Mouse (Mus musculus) layer of hippocampus, adult 9-11 months (tissue): Measurements from ENCODE around the gene Adig.

ENCODE experiments used
- DNase-seq: peaks from one replicate; pipeline ENCODE4 v3.0.0; 2022

Adig gene

DNA sequence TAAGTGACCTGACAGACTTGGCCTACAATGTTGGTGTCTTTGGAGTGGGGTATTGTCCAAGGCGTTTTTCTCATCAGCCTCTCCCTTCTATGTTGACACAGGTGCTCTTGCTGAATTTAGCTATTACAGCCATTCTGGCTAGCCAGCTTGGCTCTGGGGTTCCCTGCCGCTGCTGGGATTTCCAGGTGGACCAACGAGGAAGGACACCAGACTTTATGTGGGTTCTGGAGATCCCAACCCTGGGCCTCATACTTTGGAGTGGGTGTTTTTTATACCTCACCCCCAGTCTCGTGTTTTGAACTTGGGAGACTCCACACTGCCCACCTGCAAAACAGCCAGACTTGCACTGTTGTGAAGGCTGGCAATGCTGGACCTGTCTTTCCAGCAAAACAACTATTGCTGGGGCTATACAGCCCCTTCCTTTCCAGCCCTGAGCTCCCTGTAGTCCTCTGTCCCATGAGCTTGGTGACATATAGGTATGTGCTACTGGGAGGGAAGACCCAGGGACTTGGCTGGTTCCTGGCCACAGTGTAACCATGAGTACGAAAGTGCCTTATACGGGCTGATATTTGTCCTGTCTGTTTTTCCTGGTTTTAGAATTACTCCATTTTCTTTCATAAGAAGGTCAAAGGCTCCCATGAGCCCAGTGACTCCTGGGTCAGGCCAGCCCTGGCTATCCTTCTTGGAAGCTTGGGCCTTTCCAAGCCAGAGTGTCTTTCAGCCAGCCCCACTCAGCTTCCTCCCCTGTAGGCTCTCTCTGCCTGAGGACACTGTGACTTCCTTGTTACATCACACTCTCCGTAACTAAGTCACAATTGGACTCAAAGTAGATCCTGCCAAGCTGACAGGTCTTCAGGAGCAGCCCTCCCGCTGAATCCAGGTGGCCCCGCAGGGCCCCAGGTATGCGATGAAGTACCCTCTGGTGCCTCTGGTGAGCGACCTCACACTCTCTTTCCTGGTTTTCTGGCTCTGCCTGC, at the start of gene Adig:
Adig (plus strand) TSS at position 777 of the 977 bp plus-strand sequence.
- DNase-seq: no peak

DNA sequence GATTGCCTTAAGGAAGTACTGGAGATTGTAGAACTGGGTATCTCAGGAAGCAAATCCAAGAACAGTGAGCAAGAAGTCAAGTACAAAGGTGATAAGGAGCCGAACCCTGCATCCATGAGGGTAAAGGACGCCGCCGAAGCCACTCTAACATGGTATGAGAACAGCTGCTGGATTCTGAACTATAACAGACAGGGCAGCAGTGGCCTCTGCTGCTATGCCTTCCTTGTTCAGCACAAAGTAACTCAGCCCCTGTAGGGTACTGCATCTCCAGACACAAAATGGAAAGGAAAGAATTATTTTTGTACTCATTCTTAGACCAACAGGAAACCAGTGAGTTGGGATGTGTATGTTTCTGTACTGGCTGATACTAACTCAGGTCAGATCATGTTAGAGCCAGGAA, 46.0 kb upstream of the Adig start:
- no peak for DNase-seq

DNA sequence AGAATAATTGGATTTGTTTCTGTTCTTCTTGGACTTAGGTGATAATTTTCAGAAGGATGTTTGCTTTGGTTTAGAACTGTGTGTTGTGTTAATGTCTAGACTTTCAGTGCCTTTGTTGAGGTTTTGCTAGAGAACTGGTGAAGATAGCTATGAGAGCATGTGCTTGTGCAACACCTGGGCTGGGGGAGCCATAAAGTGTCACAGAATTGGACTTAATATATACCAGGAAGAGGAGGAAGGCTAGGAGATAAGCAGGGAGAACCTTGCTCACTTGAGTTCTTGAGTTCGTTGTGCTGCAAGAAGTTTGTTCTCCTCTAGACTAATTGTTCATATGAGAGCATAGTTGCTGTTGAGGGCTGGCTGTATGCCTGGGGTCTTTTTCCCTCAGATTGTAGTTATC, 44.8 kb upstream of the Adig start:
- DNase-seq: no peak

GRCm38 (mm10) chr2:158462450-158462849, 40.0 kb upstream of the Adig start:
- no peak for DNase-seq

DNA sequence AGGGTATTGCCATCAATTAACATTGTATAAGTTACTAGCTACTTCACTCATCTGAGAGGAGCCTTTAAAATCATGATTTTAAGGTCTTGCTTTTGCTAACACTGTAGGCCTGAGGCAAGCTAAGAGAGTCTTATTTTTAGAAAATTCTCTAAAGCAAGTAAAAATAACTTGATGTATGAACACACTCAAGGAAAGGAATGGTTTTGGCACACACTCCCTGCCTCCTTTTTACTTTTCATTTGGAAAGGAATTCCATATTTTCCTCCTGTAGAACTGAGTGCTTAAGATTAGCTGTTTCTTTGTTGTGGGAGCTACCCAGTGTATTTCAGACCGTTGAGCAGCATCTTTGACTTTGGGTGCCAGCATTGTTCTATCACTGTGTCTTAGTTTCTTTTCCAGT, 28.3 kb upstream of the Adig start:
- no peak for DNase-seq

- no peak for DNase-seq
These were observed 24.8 kb upstream of the Adig start for GRCm38 (mm10) chr2:158477640-158478039.

- DNase-seq: no peak
These were observed 4.0 kb upstream of the Adig start for GRCm38 (mm10) chr2:158498457-158498856.

DNA sequence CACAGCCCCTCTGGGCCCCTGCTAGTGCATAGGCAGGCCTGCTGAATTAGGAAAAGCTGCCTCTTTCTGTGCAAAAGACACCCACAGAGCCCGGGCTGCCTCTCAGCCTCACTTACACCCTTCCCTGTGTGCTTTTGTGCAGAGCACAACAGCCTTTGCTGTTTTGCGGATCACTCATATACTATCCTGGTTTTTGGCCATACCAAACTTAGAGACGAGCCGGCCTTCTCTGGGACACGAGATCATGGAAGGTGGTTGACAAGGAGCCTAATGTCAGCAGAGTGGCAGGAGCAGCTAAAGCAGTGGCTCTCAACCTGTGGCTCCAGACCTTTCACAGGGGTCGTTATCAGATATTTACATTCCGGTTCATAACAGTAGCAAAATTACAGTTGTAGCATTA, 814 bp downstream of the Adig start:
- no peak for DNase-seq

DNA sequence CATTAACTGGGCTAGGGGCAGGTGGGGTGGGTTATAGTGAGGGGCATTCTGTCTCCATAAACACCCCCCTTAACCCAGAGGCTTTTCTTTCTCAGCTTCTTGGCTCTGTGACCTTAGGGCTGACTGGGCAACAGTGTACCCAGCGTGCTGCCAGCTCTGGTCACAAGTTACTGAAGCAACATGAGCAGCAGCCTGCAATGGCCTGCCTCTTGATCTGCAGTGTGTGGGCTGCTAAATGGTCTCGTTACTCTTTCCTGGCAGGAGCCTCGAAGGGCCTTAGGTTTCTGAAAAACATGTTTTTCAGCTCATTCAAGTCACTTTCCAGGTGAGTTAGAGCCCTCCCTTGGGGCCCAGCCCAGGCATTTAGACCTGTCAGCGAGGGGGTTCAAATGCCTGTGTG, 1.3 kb downstream of the Adig start:
- DNase-seq: no peak

GRCm38 (mm10) chr2:158506475-158506874, 4.1 kb downstream of the Adig start:
- DNase-seq: no peak

DNA sequence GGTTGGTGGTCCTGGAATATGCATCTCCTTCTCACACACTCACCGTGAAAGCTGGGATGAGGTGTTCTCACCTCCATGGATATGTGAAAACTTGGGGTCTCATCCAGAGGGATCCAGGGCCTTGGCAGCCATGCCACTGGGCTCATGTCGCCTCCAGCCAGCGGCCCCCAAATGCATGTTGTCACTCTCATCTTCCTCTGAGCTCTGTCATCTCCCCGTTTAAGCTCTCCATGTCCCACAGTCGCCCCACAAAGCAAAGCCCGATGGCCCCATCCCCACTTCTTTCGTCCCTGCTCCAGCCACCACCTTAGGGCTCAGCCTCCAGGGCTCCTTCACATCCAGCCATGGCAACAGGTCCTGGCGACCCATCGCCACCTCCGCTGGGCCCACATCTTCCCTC, 4.6 kb downstream of the Adig start:
- DNase-seq: no peak

DNA sequence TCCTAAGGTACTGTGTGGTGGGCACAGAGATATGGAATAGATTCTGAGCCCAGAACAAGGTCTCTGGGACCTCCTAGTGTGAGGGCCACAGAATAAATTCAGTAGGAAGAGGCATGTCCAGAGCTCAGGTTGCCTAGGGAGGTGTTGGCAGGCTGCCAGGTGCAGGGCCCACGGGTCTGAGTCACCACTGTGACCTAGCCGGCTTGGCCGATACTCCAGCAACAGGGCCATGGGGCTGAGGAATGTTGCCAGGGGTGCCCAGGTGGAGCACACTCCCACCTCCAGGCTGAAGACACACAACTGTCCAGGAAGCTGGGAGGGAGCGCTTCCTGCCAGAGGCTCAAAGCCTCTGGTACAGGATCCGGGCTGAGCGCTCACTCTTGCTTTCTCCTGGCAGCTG, 8.3 kb downstream of the Adig start:
- DNase-seq: no peak

GRCm38 (mm10) chr2:158512528-158512927, 10.1 kb downstream of the Adig start, which contains the start of gene Arhgap40:
Gene Arhgap40, plus strand, starts transcription at chr2:158512796.
- no peak for DNase-seq

DNA sequence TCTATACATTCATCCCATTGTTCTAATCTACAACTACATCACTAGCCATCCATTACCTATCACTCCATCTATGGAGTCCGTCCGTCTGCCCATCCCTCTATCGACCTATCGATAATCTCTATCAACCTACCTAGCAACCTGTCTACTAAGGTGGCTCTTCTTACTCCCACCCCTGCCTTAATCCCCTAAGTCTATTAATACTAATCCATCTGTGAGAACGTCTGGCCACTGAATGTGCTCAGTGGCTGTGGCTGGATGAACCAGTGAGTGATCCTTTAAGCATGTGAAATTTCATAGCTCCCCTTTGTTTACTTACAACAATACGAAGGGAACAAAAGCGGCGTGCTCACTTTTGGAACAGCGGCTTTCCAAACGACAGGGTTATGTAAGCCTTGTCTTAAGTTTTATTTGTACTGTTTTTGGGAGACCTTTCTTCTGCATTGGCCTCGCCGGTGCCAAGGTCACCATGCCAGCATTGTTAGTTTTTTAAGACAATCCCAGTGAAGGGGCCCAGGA, 11.5 kb downstream of the Adig start:
- DNase-seq: no peak

DNA sequence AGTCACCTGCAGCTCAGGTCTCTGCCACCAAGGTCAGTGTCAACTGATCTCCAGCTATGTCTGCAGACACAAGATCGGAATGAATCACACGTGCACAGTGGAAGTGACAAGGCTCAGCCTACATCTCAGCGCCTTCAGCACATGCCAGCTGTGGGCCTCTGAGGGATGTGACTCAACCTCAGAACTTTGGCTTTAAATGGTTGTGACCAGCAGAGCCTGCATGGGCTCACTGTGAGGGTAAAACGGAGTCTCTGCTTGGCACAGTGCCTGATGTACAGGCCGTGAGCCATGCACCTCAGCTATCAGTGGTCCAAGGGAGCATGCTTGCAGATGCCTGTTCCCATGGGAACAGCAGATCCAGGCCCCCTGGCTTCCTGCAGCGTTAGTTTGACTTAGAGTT, 16.2 kb downstream of the Adig start:
- no peak for DNase-seq

GRCm38 (mm10) chr2:158519071-158519470, 16.7 kb downstream of the Adig start:
- DNase-seq: no peak

GRCm38 (mm10) chr2:158519800-158520199, 17.4 kb downstream of the Adig start:
- DNase-seq: no peak

- DNase-seq: no peak
These were observed 20.6 kb downstream of the Adig start for GRCm38 (mm10) chr2:158523060-158523459.

DNA sequence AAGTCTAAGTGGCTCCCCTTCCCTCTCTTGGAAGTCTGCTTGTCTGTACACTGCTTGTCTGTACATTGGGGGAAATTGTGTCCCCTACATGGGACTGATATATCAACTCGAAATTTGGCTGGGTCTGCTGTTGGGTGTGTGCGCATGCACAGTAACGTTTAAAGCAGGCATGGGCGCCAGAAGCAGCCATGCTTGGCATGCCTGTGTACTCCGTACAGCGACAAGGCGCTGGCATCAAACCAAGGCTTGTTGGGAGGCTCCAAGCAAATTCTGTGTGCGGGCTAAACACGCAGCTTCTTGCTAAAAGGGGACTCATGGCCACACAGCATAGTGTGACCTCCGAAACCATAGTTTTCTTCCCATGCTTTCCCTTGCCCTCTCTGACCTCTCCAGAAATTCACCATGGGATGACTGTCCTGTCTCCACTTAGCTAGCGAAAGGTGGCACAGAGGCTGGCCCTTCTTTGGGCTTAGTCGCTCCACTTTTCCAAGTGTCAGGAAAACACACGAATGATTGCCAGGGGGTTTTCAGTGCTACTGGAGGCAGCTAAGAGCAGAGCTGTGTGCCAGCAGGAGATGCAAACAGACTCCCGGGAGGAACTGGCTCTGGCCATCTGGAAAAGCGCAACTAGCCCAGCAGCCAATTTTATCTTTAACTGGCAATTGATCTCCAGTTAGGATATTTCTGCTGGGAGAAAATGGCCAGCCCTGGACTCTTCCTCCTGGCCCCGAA, 21.9 kb downstream of the Adig start:
- DNase-seq: no peak

DNA sequence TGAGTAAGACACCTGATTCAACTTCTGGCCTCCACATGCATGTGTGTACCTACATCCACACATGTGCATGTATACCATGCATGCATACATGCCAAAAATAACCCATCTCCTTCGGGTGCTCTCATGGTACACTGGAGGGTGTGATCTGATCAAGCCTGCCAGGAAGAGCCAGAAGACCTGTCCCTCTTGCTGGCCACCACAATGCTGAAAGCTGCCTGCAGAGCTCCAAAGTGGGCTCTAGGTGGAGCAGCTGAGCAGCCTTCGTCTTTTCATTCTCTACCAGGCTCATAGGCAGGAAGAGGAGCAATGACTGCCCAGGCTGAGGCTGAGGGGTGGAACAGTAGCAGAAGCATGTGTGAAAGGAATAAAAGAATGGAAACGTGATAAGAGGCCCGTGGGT, 31.7 kb downstream of the Adig start:
- DNase-seq: peak; percentile 19

DNA sequence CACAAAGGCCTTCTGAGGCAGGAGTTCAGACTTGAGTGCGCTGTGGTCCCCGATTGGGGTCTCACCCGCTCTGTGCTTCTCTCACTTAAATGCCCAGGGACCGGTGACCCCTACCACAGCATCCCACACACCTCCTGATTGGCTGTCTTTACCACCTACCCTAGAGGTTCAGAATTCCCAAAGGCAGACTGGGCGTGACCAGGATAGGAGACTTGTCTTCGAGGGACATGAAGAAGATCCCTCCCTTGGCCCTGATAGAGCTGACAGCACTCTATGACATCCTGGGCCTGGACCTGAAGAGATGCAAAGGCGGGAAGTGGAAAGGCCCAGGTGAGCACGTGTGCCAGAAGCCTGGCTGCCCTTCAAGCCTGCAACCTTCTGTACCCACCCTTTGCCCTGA, 32.1 kb downstream of the Adig start:
- no peak for DNase-seq

- DNase-seq: no peak
These were observed 37.3 kb downstream of the Adig start for GRCm38 (mm10) chr2:158539433-158540305.

DNA sequence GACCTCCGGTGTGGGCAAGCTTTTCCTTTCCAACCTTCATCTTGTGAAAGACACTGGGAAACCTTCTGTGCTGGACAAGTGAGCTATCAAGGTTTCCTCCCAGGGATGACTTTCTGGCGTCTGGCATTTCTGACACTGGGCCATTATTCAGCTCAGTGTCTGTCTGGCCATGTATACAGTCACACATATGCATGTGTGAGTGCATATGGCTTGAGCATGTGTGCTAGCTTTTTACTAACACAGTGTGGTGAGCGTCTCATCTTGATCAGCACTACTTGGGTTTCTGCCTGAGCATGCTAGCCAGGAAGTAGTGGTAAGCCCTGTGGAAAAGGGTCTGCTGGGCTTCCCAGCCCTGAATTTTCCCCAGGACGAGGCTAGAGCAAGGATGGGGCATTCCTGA, 38.9 kb downstream of the Adig start:
- no peak for DNase-seq
